Mouse (Mus musculus): ENCODE data around the gene Ugt1a6a.

Gene Ugt1a6a

DNA sequence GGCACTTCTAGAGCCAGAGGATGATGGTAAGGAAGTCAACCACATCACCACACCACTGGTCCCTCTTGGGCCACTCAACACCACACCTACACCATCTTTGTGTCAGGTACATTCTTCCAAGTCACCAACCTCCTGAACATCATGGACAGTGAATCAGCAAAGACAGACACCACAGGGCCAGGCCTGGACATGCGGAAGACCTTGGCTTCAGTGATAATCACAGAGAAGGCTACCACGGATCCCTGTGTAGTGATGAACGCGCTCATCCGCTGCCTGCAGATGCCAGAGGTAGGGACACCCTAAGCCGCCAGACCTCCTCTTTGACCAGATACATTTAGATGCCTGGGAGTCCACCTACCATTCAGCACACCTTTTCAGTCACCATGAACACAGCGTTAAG is 93.5 kb downstream of the Ugt1a6a start:
- no peak for DNase-seq (ENCODE audit: low spot score in 2 of 2)

DNA sequence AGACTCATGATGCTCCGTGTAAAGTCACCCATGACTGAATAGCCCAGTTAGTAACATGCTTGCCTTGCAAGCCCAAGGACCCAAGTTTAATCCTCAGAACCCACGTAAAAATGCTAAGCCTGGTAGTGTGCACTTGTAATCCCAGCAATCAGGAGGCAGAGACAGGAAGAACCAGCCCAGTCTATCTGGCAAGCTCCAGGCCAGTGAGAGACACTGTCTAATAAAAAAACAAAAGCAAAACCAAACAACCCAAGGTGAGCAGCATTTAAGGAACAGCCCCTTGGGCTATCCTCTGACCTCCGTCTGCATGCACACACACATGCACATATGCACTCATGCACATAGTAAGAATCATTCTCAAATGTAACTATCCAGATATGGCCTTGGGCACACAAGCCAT is 95.0 kb downstream of the Ugt1a6a start:
- DNase-seq (ENCODE audit: low spot score in 2 of 2): no peak

DNA sequence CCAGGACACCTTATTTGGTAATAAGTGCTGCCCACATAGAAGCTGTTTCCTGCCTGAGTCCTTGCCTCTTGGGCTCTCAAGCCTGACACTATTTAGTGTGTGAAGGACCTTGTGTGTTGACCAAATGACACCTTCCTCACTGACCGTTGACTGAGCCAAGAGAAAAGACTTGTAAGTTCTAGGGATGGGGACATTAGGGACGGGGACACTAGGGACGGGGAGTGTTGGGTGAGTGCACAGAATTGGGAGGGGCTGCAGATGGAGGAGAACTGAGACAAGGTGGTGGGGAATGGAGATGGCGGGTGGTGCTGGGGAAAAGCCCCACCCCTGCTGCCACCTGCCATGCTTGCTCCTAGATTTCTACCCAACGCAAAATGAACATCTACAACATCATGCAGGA is 95.4 kb downstream of the Ugt1a6a start:
- DNase-seq (ENCODE audit: low spot score in 2 of 2): no peak

DNA sequence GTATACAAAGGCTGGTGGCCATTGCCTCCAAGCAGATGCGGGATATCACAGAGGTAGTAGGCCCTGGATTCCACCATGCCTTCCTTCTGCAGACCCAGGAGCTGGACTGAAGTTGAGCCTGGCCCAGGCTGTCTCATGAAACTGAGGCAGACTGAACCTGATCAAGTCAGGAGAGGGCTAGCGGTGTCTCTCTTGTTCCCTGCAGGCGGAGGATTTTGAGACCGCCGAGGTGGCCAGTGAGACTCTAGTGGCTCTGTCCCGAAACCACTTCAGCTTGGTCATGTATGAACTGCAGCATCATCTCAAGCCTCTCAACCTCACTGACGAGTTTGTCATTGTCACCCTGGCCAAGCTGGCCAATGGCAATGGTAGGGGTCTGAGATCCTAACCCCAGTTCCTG is 95.8 kb downstream of the Ugt1a6a start:
- DNase-seq (ENCODE audit: low spot score in 2 of 2): no peak

DNA sequence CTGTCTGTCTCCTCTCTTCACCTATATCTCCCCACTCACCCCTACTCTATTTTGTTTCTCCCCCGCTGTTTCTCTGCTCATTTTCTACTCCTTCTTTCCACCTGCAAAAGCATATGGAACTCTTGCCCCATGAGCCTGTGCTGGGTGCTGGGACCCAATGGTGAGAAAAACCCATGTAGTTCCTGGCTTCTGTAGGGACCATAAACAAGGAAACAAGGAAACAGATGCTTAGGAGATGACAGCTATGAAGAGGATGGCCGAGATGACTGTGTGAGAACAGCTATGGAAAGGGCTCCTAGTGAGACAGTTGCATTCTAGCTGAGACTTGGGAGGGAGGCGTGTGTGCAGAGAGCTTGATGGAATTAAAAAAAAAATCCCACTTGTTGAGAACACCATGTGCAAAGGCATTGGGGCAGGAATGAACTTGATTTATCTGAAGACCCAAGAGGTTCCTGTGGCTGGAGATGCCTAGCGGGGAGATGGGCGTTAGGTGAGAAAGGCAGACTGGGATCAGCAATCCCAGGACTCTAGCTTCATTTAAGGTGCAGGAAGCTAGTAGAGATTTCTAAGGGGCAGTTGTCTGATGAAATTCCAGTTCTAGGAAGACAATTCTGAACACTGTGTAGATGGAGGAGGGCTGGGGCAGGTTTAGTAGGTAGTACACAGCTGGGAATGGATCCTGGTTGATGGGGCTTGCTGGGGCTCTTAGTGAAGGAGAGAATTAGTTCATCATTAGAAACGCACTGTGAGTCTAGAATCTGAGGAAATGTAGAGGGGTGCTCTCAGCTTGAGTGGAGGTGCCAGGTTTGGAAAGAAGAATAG is 96.6 kb downstream of the Ugt1a6a start:
- no peak for DNase-seq (ENCODE audit: low spot score in 2 of 2)

DNA sequence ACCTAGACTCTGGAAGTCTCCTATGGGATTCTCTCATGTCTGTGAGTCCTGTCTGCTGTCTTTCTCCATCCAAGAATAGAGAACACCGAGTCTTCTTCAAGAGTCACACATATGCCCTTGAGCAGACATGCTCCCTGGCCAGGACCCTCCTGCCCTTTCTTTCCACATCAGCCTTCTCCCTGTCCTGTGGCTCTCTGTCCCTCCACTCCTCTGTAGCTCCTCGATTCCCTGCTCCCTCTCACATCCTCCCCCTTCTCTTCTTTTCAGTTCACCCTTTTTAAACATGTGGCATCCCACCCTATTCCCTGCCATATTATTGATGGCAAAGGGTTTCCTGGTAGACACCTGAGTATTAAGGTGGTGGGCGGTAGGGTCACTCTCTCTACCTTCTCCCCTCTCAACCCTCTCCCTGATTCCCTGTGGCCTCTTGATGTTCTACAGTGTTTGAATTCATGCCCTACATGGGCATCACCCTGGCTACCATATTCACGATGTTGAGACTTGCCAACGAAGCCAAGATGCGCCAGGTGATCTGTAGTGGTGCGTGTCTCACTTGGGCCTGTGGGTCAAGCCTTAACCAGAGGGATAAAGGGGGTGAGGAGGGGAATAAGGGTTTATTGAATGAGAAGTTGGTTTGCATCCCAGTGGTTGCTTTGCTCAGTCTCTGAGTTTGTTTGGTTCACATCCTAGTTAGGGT is 97.3 kb downstream of the Ugt1a6a start:
- no peak for DNase-seq (ENCODE audit: low spot score in 2 of 2)

DNA sequence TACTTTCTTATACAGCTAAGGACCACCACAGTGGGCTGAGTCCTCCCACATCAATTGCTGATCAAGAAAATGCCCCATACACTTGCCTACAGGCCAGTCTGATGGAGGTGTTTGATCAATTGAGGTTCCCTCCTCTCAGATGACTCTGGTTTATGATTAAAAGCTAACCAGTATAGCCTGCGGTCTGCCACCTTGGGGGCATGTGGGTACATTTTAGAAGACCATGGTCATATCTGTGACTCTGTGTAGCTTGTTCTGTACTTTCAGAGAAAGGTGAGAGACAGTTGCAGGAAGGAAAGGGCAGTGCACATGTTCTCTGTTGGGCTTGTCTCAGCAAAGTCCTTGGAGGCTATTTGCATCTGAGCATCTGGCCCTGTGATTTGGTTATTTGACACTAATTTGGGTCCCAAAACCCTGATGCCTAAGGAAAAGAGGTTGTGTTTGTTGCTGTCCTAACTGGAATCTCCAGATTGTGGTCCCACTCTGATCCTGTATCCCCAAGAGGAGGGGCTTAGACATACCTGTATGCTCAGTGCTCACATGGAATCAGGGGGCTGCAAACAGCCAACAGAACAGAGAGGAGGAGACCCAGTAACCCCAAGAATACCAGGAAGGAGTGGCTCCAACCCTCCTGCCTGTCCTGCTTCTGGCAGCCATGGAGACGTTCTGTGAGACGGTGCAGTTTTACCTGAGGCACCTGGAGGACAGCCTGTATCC is 98.2 kb downstream of the Ugt1a6a start:
- no peak for DNase-seq (ENCODE audit: low spot score in 2 of 2)

DNA sequence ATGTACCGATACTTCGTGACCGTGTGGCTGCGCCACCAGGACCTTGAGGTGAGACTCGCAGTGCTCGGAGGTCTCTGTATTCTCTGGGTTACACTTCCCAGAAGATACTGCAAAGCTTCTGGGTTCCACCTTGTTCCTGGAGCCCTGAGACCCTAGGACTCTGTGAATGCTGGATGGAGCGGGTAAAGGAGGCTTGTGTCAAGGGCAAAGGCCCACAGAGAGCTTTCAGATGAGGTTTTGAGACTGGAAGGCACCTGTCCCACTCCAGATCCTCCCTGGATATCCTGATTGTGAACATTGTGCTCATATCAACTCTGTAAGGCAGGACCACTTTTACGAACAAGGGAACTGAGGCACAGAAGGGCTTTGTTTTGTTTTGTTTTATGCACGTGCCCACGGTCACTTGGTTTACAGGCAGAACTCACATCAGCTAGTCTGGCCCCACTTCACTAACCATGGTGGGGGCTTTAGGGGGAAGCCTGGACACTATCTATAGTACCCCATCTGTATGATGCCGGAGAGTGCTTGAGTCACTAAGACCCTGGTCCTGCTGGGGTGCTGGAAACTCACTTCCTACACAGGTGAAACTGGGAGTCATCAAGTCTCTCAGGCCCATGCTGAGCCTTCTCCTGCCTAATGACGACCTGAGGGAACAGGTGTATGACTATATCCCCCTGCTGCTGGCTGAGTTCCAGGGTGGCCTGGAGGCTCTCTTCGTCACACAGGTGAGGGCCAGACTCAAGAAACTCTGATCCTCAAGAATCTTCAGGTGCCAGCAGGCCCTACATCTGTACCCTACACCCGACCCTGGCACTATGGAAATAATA is 99.0 kb downstream of the Ugt1a6a start:
- no peak for DNase-seq (ENCODE audit: low spot score in 2 of 2)

DNA sequence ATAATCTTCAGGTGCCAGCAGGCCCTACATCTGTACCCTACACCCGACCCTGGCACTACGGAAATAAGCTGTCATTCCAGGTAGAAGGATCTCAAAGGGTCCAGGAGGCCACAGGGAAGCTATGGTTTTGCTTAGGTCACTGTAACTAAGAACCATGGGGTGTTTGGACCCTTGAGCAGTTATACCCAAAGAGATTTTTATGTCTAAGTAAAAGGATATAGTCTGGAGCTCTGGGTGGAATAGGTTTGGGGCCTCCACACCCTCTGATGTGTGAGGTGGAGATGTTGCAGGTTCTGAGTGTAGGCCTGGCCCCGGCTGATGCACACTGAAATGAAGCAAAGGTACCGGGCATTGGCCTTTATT is 99.6 kb downstream of the Ugt1a6a start:
- no peak for DNase-seq (ENCODE audit: low spot score in 2 of 2)

DNA sequence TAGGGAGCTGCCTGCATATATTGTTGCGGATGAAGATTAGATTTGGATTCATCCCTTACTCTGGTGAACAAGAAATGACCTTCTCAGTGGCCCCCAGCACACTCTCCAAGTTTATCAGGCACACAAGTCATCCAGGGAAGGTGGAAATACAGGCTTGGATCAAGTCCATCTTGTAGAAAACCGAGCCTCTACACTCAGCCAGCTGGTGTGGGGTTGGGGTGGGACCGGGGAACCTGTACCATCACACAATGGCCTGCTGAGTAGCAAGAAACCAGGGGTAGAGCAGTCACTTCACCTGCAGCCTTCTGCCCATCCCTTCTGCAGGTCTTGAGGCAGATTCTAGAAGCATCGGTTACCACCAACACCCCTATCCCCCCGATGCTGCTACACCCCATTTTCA is 100.0 kb downstream of the Ugt1a6a start:
- DNase-seq (ENCODE audit: low spot score in 2 of 2): peak in 1 of 2 experiments; percentile 17

DNA sequence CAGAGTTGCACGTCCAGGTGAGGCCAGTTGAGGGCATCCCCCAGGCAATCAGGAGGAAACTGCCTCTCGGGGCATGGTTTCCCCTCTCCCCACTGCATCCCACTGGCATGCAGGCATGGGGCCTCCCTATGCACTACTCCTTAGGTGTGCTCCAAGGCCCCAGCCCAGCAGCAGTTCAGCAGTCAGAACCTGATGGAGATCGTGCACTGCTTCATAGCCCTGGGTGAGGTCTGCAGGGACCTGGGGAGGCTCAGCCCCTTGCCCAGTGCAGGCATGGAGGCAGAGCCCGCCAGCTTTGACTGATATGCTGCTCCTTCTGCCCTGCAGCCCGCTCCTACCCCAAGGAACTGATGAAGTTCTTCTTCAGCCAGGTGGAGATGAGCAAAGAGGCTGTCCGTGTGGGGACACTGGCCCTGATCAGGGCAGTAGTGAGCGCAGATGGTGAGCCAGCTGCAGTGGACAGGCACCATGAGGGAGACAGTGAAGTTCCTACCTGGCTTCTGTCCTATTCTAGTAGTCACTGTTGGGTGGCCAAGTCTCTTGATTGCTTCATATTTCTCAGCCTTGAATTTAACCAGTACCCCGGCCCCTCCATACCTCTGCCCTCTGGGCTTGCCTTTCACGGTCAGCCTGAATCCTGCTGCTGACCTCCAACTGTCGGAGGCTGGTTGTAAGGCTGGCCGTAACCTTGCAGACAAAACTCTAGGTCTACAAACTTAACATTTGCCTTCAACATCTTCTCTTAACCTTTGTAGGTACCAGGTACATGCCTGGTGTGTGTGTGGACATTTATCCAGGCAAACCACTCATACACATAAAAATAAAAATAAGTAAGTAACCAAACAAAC is 100.7 kb downstream of the Ugt1a6a start:
- DNase-seq (ENCODE audit: low spot score in 2 of 2): peak in 1 of 2 experiments; percentile 27

DNA sequence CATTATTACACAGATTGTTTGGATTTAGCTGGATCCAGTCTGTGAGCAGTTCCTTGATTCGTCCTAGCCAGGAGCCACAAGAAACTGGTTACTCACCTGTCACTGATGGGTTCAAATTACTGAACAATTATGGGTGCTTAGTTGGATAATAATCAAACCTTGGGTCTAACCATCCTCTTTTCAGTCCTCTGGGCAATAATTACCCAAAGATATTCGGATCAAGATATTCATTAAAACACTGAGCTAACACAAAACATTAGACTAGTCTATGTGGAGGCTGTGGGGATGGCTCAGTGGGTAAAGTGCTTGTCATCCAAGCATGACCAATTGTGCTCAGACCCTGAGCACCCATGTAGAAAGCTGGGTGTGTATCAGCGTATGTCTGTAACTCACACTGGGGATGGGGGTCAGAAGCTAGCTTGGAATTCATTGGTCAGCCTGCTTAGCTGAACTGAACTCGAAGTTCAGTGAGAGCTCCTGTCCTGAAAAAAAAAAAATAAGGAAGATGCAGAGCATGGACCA is 101.3 kb downstream of the Ugt1a6a start:
- peak in 1 of 2 experiments; percentile 8 for DNase-seq (ENCODE audit: low spot score in 2 of 2)

DNA sequence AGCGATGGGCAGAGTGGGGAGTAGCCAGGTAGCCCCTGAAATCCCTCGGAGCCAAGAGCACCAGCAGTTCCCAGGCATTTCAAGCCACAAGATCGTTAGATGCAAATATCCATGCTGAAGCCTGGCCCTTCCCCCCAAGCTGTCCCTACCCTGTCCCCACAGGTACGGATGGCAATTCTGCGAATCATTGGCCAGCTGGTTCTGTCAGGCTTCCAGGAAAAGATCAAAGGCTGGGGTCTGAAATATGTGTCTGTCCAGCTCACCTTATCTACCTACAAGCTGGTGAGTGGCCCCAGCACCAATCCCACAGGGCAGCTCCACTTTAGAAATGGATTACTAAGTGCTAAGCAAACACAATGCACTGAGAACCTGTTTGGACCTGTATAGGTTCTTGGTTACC is 102.7 kb downstream of the Ugt1a6a start:
- peak in 1 of 2 experiments; percentile 25 for DNase-seq (ENCODE audit: low spot score in 2 of 2)

DNA sequence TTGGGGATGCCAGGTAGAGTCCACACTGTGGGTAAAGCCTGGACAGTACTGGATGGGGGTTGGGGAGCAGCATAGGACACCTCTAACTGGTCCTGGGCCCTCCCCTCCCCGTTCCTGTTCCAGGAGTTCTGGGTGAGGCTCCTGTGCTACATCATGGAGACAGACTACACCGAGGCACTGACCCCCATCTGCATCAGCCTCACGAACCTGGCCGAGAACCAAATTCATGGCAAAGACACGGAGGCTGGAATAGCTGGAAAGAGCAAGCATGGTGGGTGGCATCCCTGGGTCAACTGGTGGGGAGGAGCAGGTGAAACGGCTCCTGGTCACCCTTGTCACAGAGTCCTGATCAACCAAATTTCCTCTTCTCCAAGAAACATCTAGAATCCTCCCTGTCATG is 104.2 kb downstream of the Ugt1a6a start:
- DNase-seq (ENCODE audit: low spot score in 2 of 2): peak in 1 of 2 experiments; percentile 34

DNA sequence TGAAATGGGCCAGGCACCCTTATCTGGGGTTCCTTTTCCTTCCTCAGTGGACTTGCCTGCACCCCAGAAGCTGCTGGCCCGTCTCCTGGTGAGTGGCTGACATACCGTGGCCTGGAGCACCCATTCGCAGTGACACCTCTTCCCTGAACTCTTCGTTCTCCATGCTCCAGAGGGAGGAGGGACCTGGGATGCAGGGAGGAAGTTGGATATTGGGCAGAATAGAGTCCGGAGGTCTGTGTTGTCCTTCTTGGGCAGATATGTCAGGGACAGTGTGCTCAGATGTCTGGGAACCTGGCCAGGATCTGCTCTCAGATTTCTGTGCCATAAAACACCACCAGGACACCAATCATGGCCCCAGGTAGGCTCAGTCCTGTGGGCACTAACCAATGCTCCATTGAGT is 105.5 kb downstream of the Ugt1a6a start:
- peak in 1 of 2 experiments; percentile 21 for DNase-seq (ENCODE audit: low spot score in 2 of 2)

DNA sequence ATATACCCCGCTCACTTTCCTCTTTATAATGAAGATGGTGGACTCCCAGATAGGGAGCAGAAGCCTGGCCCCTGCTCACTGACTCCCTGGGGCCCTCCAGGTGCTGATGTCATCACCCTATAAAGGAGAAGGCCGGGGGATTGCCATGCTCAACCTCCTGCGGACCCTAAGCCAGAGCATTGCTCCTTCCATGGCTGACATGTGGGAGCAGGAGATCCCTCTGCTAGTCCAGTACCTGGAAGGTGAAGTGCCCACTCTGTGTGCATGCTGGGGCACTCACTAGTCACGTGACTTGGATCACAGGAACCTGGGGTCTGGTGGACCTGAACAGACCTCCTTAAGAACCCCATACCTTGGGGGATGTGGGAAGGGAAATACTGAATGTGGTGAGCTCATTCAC is 106.0 kb downstream of the Ugt1a6a start:
- peak in 1 of 2 experiments; percentile 27 for DNase-seq (ENCODE audit: low spot score in 2 of 2)

DNA sequence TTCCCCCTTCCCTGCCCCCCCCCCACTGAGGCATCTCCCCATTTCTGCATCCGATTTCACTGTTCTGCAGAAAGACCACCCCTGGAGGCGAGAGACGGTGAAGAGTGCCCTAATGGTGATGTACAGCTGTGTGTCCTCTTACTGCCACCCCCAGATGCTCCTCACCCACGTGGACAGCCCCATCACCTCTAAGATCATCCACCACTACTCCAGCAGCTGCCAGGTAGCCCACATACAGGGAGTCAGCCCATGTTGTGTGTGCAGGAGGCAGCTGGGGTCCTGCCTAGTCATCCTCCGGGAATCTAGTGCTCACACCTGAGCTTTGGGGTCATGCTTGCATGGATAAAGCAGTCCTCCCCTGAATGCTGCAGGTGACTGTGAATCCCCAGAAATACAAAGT is 109.3 kb downstream of the Ugt1a6a start:
- peak in 1 of 2 experiments; percentile 25 for DNase-seq (ENCODE audit: low spot score in 2 of 2)

DNA sequence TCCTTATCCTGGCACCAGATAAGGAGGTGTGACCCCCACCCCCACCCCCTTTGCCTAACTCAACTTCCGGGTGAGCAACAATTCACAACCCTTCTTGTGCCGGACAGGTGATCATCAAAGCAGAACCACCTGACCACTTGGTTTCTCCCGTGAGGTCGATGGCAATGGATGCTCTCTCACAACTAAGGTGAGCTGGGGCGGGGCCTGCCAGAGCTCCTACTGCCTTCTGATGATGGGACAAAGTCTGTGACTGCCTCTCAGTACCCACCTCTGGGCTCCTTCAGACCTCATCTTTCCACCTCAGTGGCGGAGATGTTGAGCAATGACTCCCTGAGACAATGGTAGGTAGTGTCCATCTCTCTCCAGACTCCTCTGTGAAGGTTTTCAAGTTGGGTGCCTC is 111.3 kb downstream of the Ugt1a6a start:
- peak in 1 of 2 experiments; percentile 32 for DNase-seq (ENCODE audit: low spot score in 2 of 2)

DNA sequence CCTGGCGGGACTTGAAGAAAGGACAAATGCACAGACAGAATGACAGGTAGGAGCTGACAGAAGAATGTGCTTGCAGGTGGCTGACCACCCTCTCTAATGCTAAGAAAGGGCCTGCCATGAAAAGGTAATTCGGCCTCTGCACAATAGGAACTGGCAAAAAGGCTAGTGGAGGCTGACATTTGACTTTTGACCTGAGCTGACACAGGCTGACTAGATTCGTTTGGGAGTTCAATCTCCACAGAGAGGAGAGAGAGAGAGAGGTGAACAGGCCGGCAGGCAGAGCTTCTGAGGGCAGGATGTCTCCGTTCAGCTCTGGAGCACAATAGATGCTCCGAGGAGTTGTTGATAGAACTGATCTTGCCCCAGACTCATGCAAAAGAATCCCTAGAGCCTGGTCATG is 111.8 kb downstream of the Ugt1a6a start:
- DNase-seq (ENCODE audit: low spot score in 2 of 2): no peak

DNA sequence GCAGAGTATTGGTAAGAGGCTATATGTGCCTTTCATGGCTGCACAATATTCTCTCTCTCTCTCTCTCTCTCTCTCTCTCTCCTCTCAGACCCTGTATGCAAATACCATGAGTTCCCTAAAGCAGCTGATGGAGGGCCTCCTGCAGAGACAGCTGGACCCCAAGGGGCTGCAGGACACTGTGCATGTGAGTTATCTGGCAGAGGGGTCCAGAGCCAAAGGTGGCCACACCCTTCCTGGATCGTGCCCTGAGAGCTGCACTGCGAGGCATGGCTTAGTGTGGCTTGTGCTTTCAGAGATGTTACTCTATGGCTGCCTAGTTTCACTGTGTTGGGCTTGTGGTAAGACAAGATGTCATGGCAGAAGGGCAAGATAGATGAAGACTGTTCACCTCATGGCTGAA is 113.1 kb downstream of the Ugt1a6a start:
- peak in 1 of 2 experiments; percentile 26 for DNase-seq (ENCODE audit: low spot score in 2 of 2)

DNA sequence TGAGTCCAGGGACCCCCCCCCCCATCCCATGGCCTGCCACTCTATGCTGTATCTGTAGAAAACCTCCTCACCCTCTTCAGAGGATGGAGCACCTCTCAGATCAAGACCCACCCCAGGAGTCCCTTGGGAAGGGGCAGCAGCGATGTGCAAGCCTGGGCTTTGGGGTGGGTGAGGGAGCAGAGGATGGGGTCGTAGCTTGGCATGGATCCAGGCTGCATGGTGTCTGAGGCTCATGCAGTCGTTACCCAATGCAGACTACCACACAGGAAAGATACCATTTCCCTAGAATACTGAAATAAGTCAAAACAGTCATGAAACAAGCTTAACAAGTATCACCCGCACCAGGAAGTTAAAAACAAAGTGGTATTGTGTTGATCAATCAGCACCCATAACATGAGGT is 114.0 kb downstream of the Ugt1a6a start:
- DNase-seq (ENCODE audit: low spot score in 2 of 2): no peak

All from spleen, postnatal 14 days (tissue).